Comparison of ENCODE assay signal across 26 mouse cellular contexts in genomic region chr11:5075760-5076159, GRCm38 (mm10). TPM values are rescaled to one million over a fixed set of nuclear protein-coding genes. Genes with fewer than 3 reads are reported as not detected.
A peak's percentile ranks its signal among the peaks of the same experiment; 100 is the strongest.
DNase-seq lines count a peak whose midpoint lies in the region; TF ChIP-seq lines count a peak whose summit lies in the region.
"Had no signal": no experiment of that assay in that cellular context is flagged by ENCODE, and none has a peak within 500 bp of the region (broad histone marks: within the 10 kb centered on the region; RNA-seq: fewer than 3 reads in every experiment).

No protein-coding gene starts in this region.

- intact Hi-C loops in gastrocnemius, adult 2 months (cut with DNase I) = no loop called here

- no peak for DNase-seq in gastrocnemius, adult 2 months
- DNase-seq in gastrocnemius, postnatal 25 days = no peak
- DNase-seq in layer of hippocampus, adult 2 months (ENCODE audit: low spot score in 2 of 2) = no peak
- no peak for DNase-seq in layer of hippocampus, adult 18-20 months (ENCODE audit: low spot score in 2 of 2)
- DNase-seq in 416B (ENCODE audit: low read depth) = peak; percentile 48
- peak; percentile 46 for DNase-seq in R1 (ENCODE audit: low read depth, low spot score)
- no peak for DNase-seq in ovary, postnatal 14 days (ENCODE audit: low spot score)
- no peak for DNase-seq in cerebellum, adult 11-12 months
- DNase-seq: B cell, adult 2 months; cerebellum, adult 2 months; gastrocnemius, postnatal 36 days; heart, postnatal 36 days; kidney, adult 11 months; kidney, postnatal 10 days; left cerebral cortex, postnatal 4 days; liver; lung, adult 18-20 months; spleen, adult 18-20 months had no signal

- H3K27ac ChIP-seq in gastrocnemius, adult 2 months = peak overlapping the region; percentile 78
- no peak overlapping the region for H3K27ac ChIP-seq in layer of hippocampus, adult 2 months
- H3K27ac ChIP-seq: embryonic facial prominence, embryonic 12.5 days; heart, embryonic 13.5 days; hindbrain, embryonic 15.5 days; macrophage; midbrain, embryonic 12.5 days; neural tube, embryonic 13.5 days had no signal

- TF ChIP-seq CTCF in gastrocnemius, adult 2 months (IDR thresholded peaks at IDR 0.05) = peak; percentile 38; the same call in 1 of the 2 replicates
- TF ChIP-seq CTCF in layer of hippocampus, adult 2 months (conservative IDR thresholded peaks at IDR 0.05) = peak; percentile 54

- no peak overlapping the region for H3K4me3 ChIP-seq in gastrocnemius, adult 2 months
- no peak overlapping the region for H3K4me3 ChIP-seq in layer of hippocampus, adult 2 months
- H3K4me3 ChIP-seq: embryonic facial prominence, embryonic 12.5 days; erythroblast, embryonic 14.5 days; heart, embryonic 13.5 days; hindbrain, embryonic 15.5 days; midbrain, embryonic 12.5 days; neural tube, embryonic 13.5 days had no signal

RNA-seq across cellular contexts. Expression of gene Gas2l1, which starts 10.6 kb away (rescaled TPM):
- 1 to 10 TPM; 3.6 to 5.0 TPM for total RNA-seq in gastrocnemius, adult 2 months (2021)
- 1 to 10 TPM; 6.0 to 9.4 TPM for total RNA-seq in gastrocnemius, postnatal 25 days (2021)
- 10 to 100 TPM; 93.6 to 97.7 TPM for total RNA-seq in layer of hippocampus, adult 2 months (2021)
- total RNA-seq in layer of hippocampus, adult 18-20 months (2021) = 100 to 1,000 TPM in 1 of 2 experiments, 10 to 100 TPM in 1; 96.6 to 106 TPM
- total RNA-seq: common myeloid progenitor, adult 5-6 weeks had no signal

RNA-seq across cellular contexts. Expression of gene Rasl10a, which starts 17.8 kb away (rescaled TPM):
- not detected for total RNA-seq in gastrocnemius, adult 2 months (2021)
- total RNA-seq in gastrocnemius, postnatal 25 days (2021) = not detected
- 10 to 100 TPM; 87.7 to 95.3 TPM for total RNA-seq in layer of hippocampus, adult 2 months (2021)
- 100 to 1,000 TPM in 1 of 2 experiments, 10 to 100 TPM in 1; 88.1 to 109 TPM for total RNA-seq in layer of hippocampus, adult 18-20 months (2021)
- total RNA-seq: common myeloid progenitor, adult 5-6 weeks had no signal

RNA-seq across cellular contexts. Expression of gene Rhbdd3, which starts 23.0 kb away (rescaled TPM):
- total RNA-seq in gastrocnemius, adult 2 months (2021) = 10 to 100 TPM; 24.1 to 32.1 TPM
- 10 to 100 TPM; 19.3 to 24.1 TPM for total RNA-seq in gastrocnemius, postnatal 25 days (2021)
- total RNA-seq in layer of hippocampus, adult 2 months (2021) = 10 to 100 TPM; 19.7 to 19.8 TPM
- 10 to 100 TPM; 20.8 to 21.8 TPM for total RNA-seq in layer of hippocampus, adult 18-20 months (2021)

RNA-seq across cellular contexts. Expression of gene Ewsr1, which starts 23.3 kb away (rescaled TPM):
- 10 to 100 TPM; 79.3 to 86.5 TPM for total RNA-seq in gastrocnemius, adult 2 months (2021)
- total RNA-seq in gastrocnemius, postnatal 25 days (2021) = 10 to 100 TPM; 69.3 to 82.6 TPM
- 100 to 1,000 TPM; 333 to 394 TPM for total RNA-seq in layer of hippocampus, adult 2 months (2021)
- total RNA-seq in layer of hippocampus, adult 18-20 months (2021) = 100 to 1,000 TPM; 299 to 320 TPM

Comparison
In these comparisons a context has a peak if more than half of its experiments do, and no peak if none do; other contexts are left out.
1. DNase-seq: peak in 416B (single experiment) and R1 (single experiment); none in gastrocnemius, adult 2 months (single experiment), gastrocnemius, postnatal 25 days (single experiment), layer of hippocampus, adult 2 months (0 of 2), layer of hippocampus, adult 18-20 months (0 of 2), ovary, postnatal 14 days (single experiment) and cerebellum, adult 11-12 months (single experiment).
2. RNA of gene Gas2l1, which starts 10.6 kb away (total RNA-seq): 96.6 to 106 TPM in layer of hippocampus, adult 18-20 months and 93.6 to 97.7 TPM in layer of hippocampus, adult 2 months; 6.0 to 9.4 TPM in gastrocnemius, postnatal 25 days and 3.6 to 5.0 TPM in gastrocnemius, adult 2 months; every median in the first group is over 4 times any median in the second.
3. RNA of gene Rasl10a, which starts 17.8 kb away (total RNA-seq): 88.1 to 109 TPM in layer of hippocampus, adult 18-20 months and 87.7 to 95.3 TPM in layer of hippocampus, adult 2 months; not detected in gastrocnemius, postnatal 25 days and not detected in gastrocnemius, adult 2 months; every median in the first group is over 10 times any median in the second.